Mouse (Mus musculus) limb, embryonic 14.5 days (tissue): ENCODE measurements around the gene Ints3. TPM values are rescaled to one million over a fixed set of nuclear protein-coding genes. Genes with fewer than 3 reads are reported as not detected.

Experiments used
- ATAC-seq: fragments of 200-750 bp; cut with Nextera tagmentation; 2 replicates; pipeline ENCODE4 v1.8.0; 2017; ENCODE audit warnings: low read depth, moderate number of reproducible peaks, moderate TSS enrichment; ENCODE audit not compliant: low FRiP score
- DNase-seq: peaks from one replicate; pipeline ENCODE4 v3.0.0-alpha.2; 2015; ENCODE audit warnings: low spot score
- H3K27ac ChIP-seq: fragments of 300-500 bp; sonication (generic); replicated peaks from 2 replicates; pipeline ENCODE4 v1.5.1; 2014; ENCODE audit warnings: low read depth, mild to moderate bottlenecking, low read length, moderate library complexity, mixed read lengths
- H3K27me3 ChIP-seq: fragments of 300-500 bp; sonication (generic); 2 replicates; pipeline ENCODE4 v1.6.1; 2014; ENCODE audit warnings: low read length, mixed read lengths; ENCODE audit not compliant: control insufficient read depth, insufficient read depth
- H3K36me3 ChIP-seq: fragments of 300-500 bp; sonication (generic); 2 replicates; pipeline ENCODE4 v1.6.1; 2014; ENCODE audit warnings: mild to moderate bottlenecking, low read length, moderate library complexity, mixed read lengths; ENCODE audit not compliant: control insufficient read depth, insufficient read depth
- H3K4me1 ChIP-seq: fragments of 300-500 bp; sonication (generic); 2 replicates; pipeline ENCODE4 v1.6.1; 2014; ENCODE audit warnings: antibody characterized with exemption, low read length, mixed read lengths; ENCODE audit not compliant: control insufficient read depth, insufficient read depth
- H3K4me2 ChIP-seq: fragments of 300-500 bp; sonication (generic); replicated peaks from 2 replicates; pipeline ENCODE4 v1.6.1; 2014; ENCODE audit warnings: low read depth, mild to moderate bottlenecking, low read length, moderate library complexity; ENCODE audit not compliant: severe bottlenecking
- H3K4me3 ChIP-seq: fragments of 300-500 bp; sonication (generic); replicated peaks from 2 replicates; pipeline ENCODE4 v1.5.1; 2014; ENCODE audit warnings: low read length
- H3K9ac ChIP-seq: fragments of 300-500 bp; sonication (generic); 2 replicates; pipeline ENCODE4 v1.6.1; 2014; ENCODE audit warnings: mild to moderate bottlenecking, low read depth, low read length, moderate library complexity; ENCODE audit not compliant: severe bottlenecking
- H3K9me3 ChIP-seq: fragments of 300-500 bp; sonication (generic); 2 replicates; pipeline ENCODE4 v1.6.1; 2016; ENCODE audit warnings: low read length; ENCODE audit not compliant: control insufficient read depth
- POLR2A ChIP-seq: fragments of 200-500 bp; IDR thresholded peaks from 2 replicates; pipeline ENCODE4 v1.8.0; 2012; ENCODE audit warnings: inconsistent platforms, mild to moderate bottlenecking, moderate library complexity, borderline replicate concordance; ENCODE audit not compliant: insufficient read depth, insufficient read length; ENCODE audit errors: extremely low read depth
- WGBS: fragments of 180-500 bp; shearing (Covaris S2); extraction: QIAGEN DNeasy Blood & Tissue Kit; methylation state at CpG from one replicate; pipeline ENCODE4 v1.1.7; 2014; 5-methylcytosine and 5-hydroxymethylcytosine counted together
- polyA plus RNA-seq, 2 experiments: library from polyadenylated mRNA; depleted of rRNA in 1 of 2; stranded (reverse) in 1 of 2; unstranded in 1 of 2; fragments of >200 nt; fragmentation: Nextera tagmentation in 1 of 2; extraction: Ambion mirVana in 1 of 2; gene quantifications; 2 replicates each; pipeline versions ENCODE4 v1.2.1 to v1.2.3; 2012 to 2014

Ints3 gene
- polyA plus RNA-seq, 2 experiments = 26.0 to 52.8 TPM

- Histone ChIP-seq H3K9me3 (no peaks in the 10 kb centered on the region), H3K27me3 (no peaks in the 10 kb centered on the region), H3K36me3 (no peaks in the 10 kb centered on the region), H3K27ac (no peak overlapping the region), H3K4me1 (peaks cover 12% of the 10 kb centered on the region; the same call in 1 of the 2 replicates), H3K9ac (no peak overlapping the region), H3K4me3 (no peak overlapping the region), H3K4me2 (no peak overlapping the region)
- 89% methylated on average over 3 of the region's 3 CpGs for WGBS
- DNase-seq = no peak
- no peak for ATAC-seq
- TF ChIP-seq POLR2A = no peak
Observed at GRCm38 (mm10) chr3:90443977-90444376, 10.6 kb upstream of the Ints3 start.

GRCm38 (mm10) chr3:90440756-90441155 is 7.3 kb upstream of the Ints3 start:
- Histone ChIP-seq H3K4me1 (no peaks in the 10 kb centered on the region), H3K9me3 (no peaks in the 10 kb centered on the region), H3K27ac (no peak overlapping the region), H3K4me3 (no peak overlapping the region), H3K4me2 (no peak overlapping the region), H3K36me3 (no peaks in the 10 kb centered on the region), H3K9ac (no peak overlapping the region), H3K27me3 (no peaks in the 10 kb centered on the region)
- ATAC-seq (no peak), DNase-seq (no peak)
- 78% methylated on average over 2 of the region's 2 CpGs for WGBS
- TF ChIP-seq POLR2A = no peak

DNA sequence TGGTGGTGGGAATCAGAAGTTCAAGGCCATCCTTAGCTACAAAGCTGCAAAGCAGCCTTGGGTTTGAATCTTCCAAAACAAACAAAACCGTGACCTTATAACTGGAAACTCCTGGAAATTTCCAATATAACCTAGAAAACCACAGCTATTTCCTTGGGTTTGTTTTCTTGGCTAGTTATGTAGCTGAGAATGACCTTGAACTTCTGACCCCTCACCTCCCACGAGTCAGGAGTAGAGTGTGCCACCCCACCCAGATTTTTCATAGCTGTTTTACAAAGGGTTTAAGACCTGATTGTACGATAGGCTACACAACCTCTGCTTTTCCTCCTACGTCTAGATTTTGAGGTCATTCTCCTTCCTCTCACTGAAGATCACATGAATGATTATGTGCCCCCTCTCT is 3.7 kb upstream of the Ints3 start:
- TF ChIP-seq POLR2A = no peak
- Histone ChIP-seq H3K36me3 (no peaks in the 10 kb centered on the region), H3K4me1 (peaks cover 3% of the 10 kb centered on the region; the same call in 1 of the 2 replicates), H3K9me3 (no peaks in the 10 kb centered on the region), H3K4me2 (no peak overlapping the region), H3K4me3 (no peak overlapping the region), H3K9ac (no peak overlapping the region), H3K27me3 (no peaks in the 10 kb centered on the region), H3K27ac (no peak overlapping the region)
- no peak for ATAC-seq
- no peak for DNase-seq
- WGBS = 65% methylated on average over 4 of the region's 4 CpGs

DNA sequence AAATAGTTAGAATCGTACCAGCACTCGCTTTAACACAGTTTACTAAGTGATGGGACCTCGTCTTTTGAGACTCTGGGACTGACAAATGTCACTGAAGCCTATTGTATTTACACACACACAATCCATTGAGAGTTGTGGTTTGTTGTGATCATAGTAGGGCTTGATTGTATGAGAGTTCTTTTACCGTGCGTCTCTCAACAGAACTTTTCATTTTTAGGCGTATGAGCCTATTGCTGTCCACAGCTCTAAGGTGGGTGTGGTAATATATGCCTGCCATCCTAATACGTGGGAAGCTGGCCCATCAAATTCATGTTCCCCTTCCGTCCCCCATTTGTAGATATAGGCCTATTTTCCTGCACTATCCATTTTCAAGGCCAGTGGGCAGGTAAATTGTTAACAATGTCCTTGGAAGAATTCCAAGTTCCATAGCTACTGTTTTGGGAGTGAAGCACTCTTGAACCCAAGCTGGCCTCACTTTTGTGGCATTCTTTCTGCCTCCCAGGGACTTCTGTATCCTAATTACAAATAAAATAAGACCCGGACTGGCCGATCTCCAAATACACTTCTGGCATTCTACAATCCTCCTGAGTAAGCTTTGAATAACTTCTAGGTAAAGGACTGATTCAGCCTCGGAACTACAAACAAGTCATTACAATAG is 780 bp upstream of the Ints3 start:
- DNase-seq (no peak), ATAC-seq (no peak)
- H3K27ac ChIP-seq = peak overlapping the region; percentile 95; the same call in 1 of the 2 replicates
- 47% methylated on average over 11 of the region's 11 CpGs for WGBS
- H3K27me3 ChIP-seq = no peaks in the 10 kb centered on the region
- H3K4me2 ChIP-seq = peak overlapping the region; percentile 92
- H3K9ac ChIP-seq = peak overlapping the region; percentile 84
- H3K9me3 ChIP-seq = no peaks in the 10 kb centered on the region
- TF ChIP-seq POLR2A = no peak
- H3K4me1 ChIP-seq = peaks cover 12% of the 10 kb centered on the region
- H3K36me3 ChIP-seq = no peaks in the 10 kb centered on the region
- H3K4me3 ChIP-seq = peak overlapping the region; percentile 65

DNA sequence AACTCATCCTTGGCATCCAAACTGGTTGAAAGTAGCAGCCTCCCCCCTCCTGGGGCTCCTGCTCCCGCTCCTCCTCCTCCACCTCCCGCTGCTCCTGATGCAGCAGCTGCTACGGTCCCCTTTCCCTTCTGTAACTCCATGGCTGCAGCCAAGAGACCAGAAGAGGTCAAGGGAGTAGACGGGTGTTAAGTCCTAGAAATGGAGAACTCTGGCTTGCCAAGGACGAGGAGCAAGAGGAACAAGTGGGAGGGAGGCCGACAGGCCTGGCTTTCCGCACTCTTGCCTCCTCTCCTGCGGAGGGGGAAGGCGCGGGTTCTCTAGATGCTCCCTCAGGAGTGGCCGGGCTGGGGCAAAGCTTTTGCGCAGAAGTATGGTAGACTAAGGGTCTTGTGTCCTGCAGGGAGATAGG is 607 bp downstream of the Ints3 start:
- no peaks in the 10 kb centered on the region for H3K9me3 ChIP-seq
- DNase-seq (peak; percentile 24), ATAC-seq (0 out of 2 replicates have a peak, but pooled peaks have one; percentile 1)
- peak overlapping the region; percentile 84 for H3K9ac ChIP-seq
- peaks cover 12% of the 10 kb centered on the region for H3K4me1 ChIP-seq
- H3K36me3 ChIP-seq = 0 out of 2 replicates have a peak, but pooled peaks cover 2% of the 10 kb centered on the region
- H3K27me3 ChIP-seq = no peaks in the 10 kb centered on the region
- peak overlapping the region; percentile 65 for H3K4me3 ChIP-seq
- no peak for TF ChIP-seq POLR2A
- WGBS = under 1% methylated on average over 12 of the region's 12 CpGs
- peak overlapping the region; percentile 95 for H3K27ac ChIP-seq
- H3K4me2 ChIP-seq = peak overlapping the region; percentile 92
